ENCODE assay signal across 7 mouse cellular contexts in genomic region chr11:73177895-73178294, GRCm38 (mm10). TPM values are rescaled to one million over a fixed set of nuclear protein-coding genes. Genes with fewer than 3 reads are reported as not detected.
DNase-seq lines count a peak whose midpoint lies in the region; ATAC-seq and TF ChIP-seq lines count a peak whose summit lies in the region.

No protein-coding gene starts in this region.

- H3K4me1 ChIP-seq in thymus, adult 2 months (replicated peaks; ENCODE audit: control insufficient read depth, insufficient read depth, low read length): peaks cover 11% of the 10 kb centered on the region
- H3K4me1 ChIP-seq in forebrain, embryonic 15.5 days: peaks cover 34% of the 10 kb centered on the region
- peaks cover 25% of the 10 kb centered on the region for H3K4me1 ChIP-seq in limb, embryonic 15.5 days
- 0 out of 2 replicates have a peak, but pooled peaks cover 3% of the 10 kb centered on the region for H3K4me1 ChIP-seq in stomach, postnatal 0 days (replicated peaks; ENCODE audit: control insufficient read depth, insufficient read depth)

- no peak for TF ChIP-seq POLR2A in thymus, adult 2 months (IDR thresholded peaks at IDR 0.05; ENCODE audit: control insufficient read depth, extremely low read depth, insufficient read depth, low read length, poor library complexity)

- H3K9me3 ChIP-seq in forebrain, embryonic 15.5 days: no peaks in the 10 kb centered on the region
- no peaks in the 10 kb centered on the region for H3K9me3 ChIP-seq in limb, embryonic 15.5 days
- H3K9me3 ChIP-seq in stomach, postnatal 0 days (ENCODE audit: control insufficient read depth, low read length): no peaks in the 10 kb centered on the region

- no peak for TF ChIP-seq CTCF in thymus, adult 2 months (IDR thresholded peaks at IDR 0.05; ENCODE audit: borderline replicate concordance, control insufficient read depth, extremely low read depth, insufficient read depth, low read length, poor library complexity)
- TF ChIP-seq CTCF in stomach, postnatal 0 days (IDR thresholded peaks at IDR 0.05; ENCODE audit: low read depth): peak; percentile 37

- peak overlapping the region; percentile 62 for H3K4me2 ChIP-seq in forebrain, embryonic 15.5 days (replicated peaks)
- peak overlapping the region; percentile 60 for H3K4me2 ChIP-seq in limb, embryonic 15.5 days
- H3K4me2 ChIP-seq in stomach, postnatal 0 days (replicated peaks; ENCODE audit: low read depth): peak overlapping the region; percentile 53

- peak overlapping the region; percentile 80 for H3K4me3 ChIP-seq in thymus, adult 2 months (ENCODE audit: control insufficient read depth, insufficient read depth, low read length)
- peak overlapping the region; percentile 69 for H3K4me3 ChIP-seq in forebrain, embryonic 15.5 days
- H3K4me3 ChIP-seq in limb, embryonic 15.5 days: peak overlapping the region; percentile 78
- H3K4me3 ChIP-seq in stomach, postnatal 0 days (ENCODE audit: low read depth, low read length): peak overlapping the region; percentile 93

- H3K9ac ChIP-seq in forebrain, embryonic 15.5 days (replicated peaks): peak overlapping the region; percentile 82
- H3K9ac ChIP-seq in limb, embryonic 15.5 days: peak overlapping the region; percentile 65
- peak overlapping the region; percentile 89 for H3K9ac ChIP-seq in stomach, postnatal 0 days (ENCODE audit: low read length)

- no peak for TF ChIP-seq EP300 in stomach, postnatal 0 days (optimal IDR thresholded peaks at IDR 0.05)

- no peaks in the 10 kb centered on the region for H3K27me3 ChIP-seq in thymus, adult 2 months (ENCODE audit: control insufficient read depth, insufficient read depth, low read length)
- H3K27me3 ChIP-seq in forebrain, embryonic 15.5 days: no peaks in the 10 kb centered on the region
- no peaks in the 10 kb centered on the region for H3K27me3 ChIP-seq in limb, embryonic 15.5 days
- no peaks in the 10 kb centered on the region for H3K27me3 ChIP-seq in stomach, postnatal 0 days (ENCODE audit: control insufficient read depth, insufficient read depth, low read length)

- no peak for ATAC-seq in forebrain, embryonic 15.5 days (replicated peaks)
- no peak for ATAC-seq in limb, embryonic 15.5 days (ENCODE audit: insufficient number of reproducible peaks, low FRiP score, low TSS enrichment, low read depth)
- ATAC-seq in stomach, postnatal 0 days (ENCODE audit: low FRiP score, low TSS enrichment): peak; percentile 21; the same call in 1 of the 2 replicates

- H3K27ac ChIP-seq in thymus, adult 2 months (ENCODE audit: control insufficient read depth, insufficient read depth, low read length): no peak overlapping the region
- H3K27ac ChIP-seq in forebrain, embryonic 15.5 days (replicated peaks): peak overlapping the region; percentile 86
- H3K27ac ChIP-seq in limb, embryonic 15.5 days: peak overlapping the region; percentile 96
- peak overlapping the region; percentile 99 for H3K27ac ChIP-seq in stomach, postnatal 0 days (replicated peaks)

- 39% methylated on average over 2 of the region's 2 CpGs for WGBS in thymus, adult 2 months
- WGBS in forebrain, embryonic 15.5 days: 7% methylated on average over 2 of the region's 2 CpGs
- 5% methylated on average over 2 of the region's 2 CpGs for WGBS in limb, embryonic 15.5 days
- WGBS in stomach, postnatal 0 days: 0% methylated on average over 2 of the region's 2 CpGs

- no peak for DNase-seq in thymus, adult 2 months
- no peak for DNase-seq in thymus, postnatal 0 days (ENCODE audit: low spot score)
- DNase-seq in stomach, postnatal 0 days (ENCODE audit: low spot score): peak; percentile 33
- DNase-seq in spleen, postnatal 4 days (ENCODE audit: low spot score in 2 of 2): no peak
- DNase-seq in c-Kit-positive CD71-positive TER-119-positive erythroid progenitor cells, embryonic 14.5 days (ENCODE audit: low spot score): no peak

- H3K36me3 ChIP-seq in thymus, adult 2 months (ENCODE audit: control insufficient read depth, insufficient read depth, low read length): no peaks in the 10 kb centered on the region
- peaks cover 14% of the 10 kb centered on the region for H3K36me3 ChIP-seq in forebrain, embryonic 15.5 days
- H3K36me3 ChIP-seq in limb, embryonic 15.5 days: peaks cover 27% of the 10 kb centered on the region
- peaks cover 5% of the 10 kb centered on the region; the same call in 1 of the 2 replicates for H3K36me3 ChIP-seq in stomach, postnatal 0 days (ENCODE audit: control insufficient read depth, insufficient read depth, low read length)

RNA-seq across cellular contexts. Expression of gene Tax1bp3, which starts 1.0 kb away (rescaled TPM):
- 63.1 and 72.0 TPM in 2 replicates for polyA plus RNA-seq in thymus, adult 2 months (2012; rRNA removed)
- 116 and 119 TPM in 2 replicates for polyA plus RNA-seq in thymus, postnatal 0 days (2015; fragmentation: Nextera tagmentation; extraction: Ambion mirVana)
- polyA plus RNA-seq in forebrain, embryonic 15.5 days (2015; fragmentation: Nextera tagmentation; extraction: Ambion mirVana): 172 and 173 TPM in 2 replicates
- polyA plus RNA-seq in limb, embryonic 15.5 days (2015; fragmentation: Nextera tagmentation; extraction: Ambion mirVana): 217 and 224 TPM in 2 replicates
- 176 and 184 TPM in 2 replicates for polyA plus RNA-seq in stomach, postnatal 0 days (2015; fragmentation: Nextera tagmentation; extraction: Ambion mirVana)

RNA-seq across cellular contexts. Expression of gene Emc6, which starts 1.1 kb away (rescaled TPM):
- polyA plus RNA-seq in thymus, adult 2 months (2012; rRNA removed): 58.6 and 64.9 TPM in 2 replicates
- 156 and 166 TPM in 2 replicates for polyA plus RNA-seq in thymus, postnatal 0 days (2015; fragmentation: Nextera tagmentation; extraction: Ambion mirVana)
- polyA plus RNA-seq in forebrain, embryonic 15.5 days (2015; fragmentation: Nextera tagmentation; extraction: Ambion mirVana): 131 and 132 TPM in 2 replicates
- polyA plus RNA-seq in limb, embryonic 15.5 days (2015; fragmentation: Nextera tagmentation; extraction: Ambion mirVana): 91.9 and 95.4 TPM in 2 replicates
- polyA plus RNA-seq in stomach, postnatal 0 days (2015; fragmentation: Nextera tagmentation; extraction: Ambion mirVana): 125 and 132 TPM in 2 replicates

RNA-seq across cellular contexts. Expression of gene P2rx5, which starts 17.7 kb away (rescaled TPM):
- 1.9 and 2.0 TPM in 2 replicates for polyA plus RNA-seq in thymus, adult 2 months (2012; rRNA removed)
- 0.33 and 0.51 TPM in 2 replicates for polyA plus RNA-seq in thymus, postnatal 0 days (2015; fragmentation: Nextera tagmentation; extraction: Ambion mirVana)
- polyA plus RNA-seq in forebrain, embryonic 15.5 days (2015; fragmentation: Nextera tagmentation; extraction: Ambion mirVana): 1.0 and 1.3 TPM in 2 replicates
- polyA plus RNA-seq in limb, embryonic 15.5 days (2015; fragmentation: Nextera tagmentation; extraction: Ambion mirVana): 1.2 and 2.0 TPM in 2 replicates
- polyA plus RNA-seq in stomach, postnatal 0 days (2015; fragmentation: Nextera tagmentation; extraction: Ambion mirVana): 0.44 and 0.48 TPM in 2 replicates

RNA-seq across cellular contexts. Expression of gene Ctns, which starts 20.9 kb away (rescaled TPM):
- polyA plus RNA-seq in thymus, adult 2 months (2012; rRNA removed): 20.1 and 20.6 TPM in 2 replicates
- 13.2 and 13.9 TPM in 2 replicates for polyA plus RNA-seq in thymus, postnatal 0 days (2015; fragmentation: Nextera tagmentation; extraction: Ambion mirVana)
- 17.4 and 21.5 TPM in 2 replicates for polyA plus RNA-seq in forebrain, embryonic 15.5 days (2015; fragmentation: Nextera tagmentation; extraction: Ambion mirVana)
- 22.0 and 24.6 TPM in 2 replicates for polyA plus RNA-seq in limb, embryonic 15.5 days (2015; fragmentation: Nextera tagmentation; extraction: Ambion mirVana)
- polyA plus RNA-seq in stomach, postnatal 0 days (2015; fragmentation: Nextera tagmentation; extraction: Ambion mirVana): 15.9 and 17.4 TPM in 2 replicates

RNA-seq across cellular contexts. Expression of gene Shpk, which starts 21.4 kb away (rescaled TPM):
- 3.7 and 4.0 TPM in 2 replicates for polyA plus RNA-seq in thymus, adult 2 months (2012; rRNA removed)
- 2.2 and 2.8 TPM in 2 replicates for polyA plus RNA-seq in thymus, postnatal 0 days (2015; fragmentation: Nextera tagmentation; extraction: Ambion mirVana)
- polyA plus RNA-seq in forebrain, embryonic 15.5 days (2015; fragmentation: Nextera tagmentation; extraction: Ambion mirVana): 1.2 and 1.6 TPM in 2 replicates
- polyA plus RNA-seq in limb, embryonic 15.5 days (2015; fragmentation: Nextera tagmentation; extraction: Ambion mirVana): 2.8 and 3.0 TPM in 2 replicates
- 3.4 and 4.0 TPM in 2 replicates for polyA plus RNA-seq in stomach, postnatal 0 days (2015; fragmentation: Nextera tagmentation; extraction: Ambion mirVana)
